Mouse (Mus musculus): ENCODE measurements around the gene Tmem120a. TPM values are rescaled to one million over a fixed set of nuclear protein-coding genes. Genes with fewer than 3 reads are reported as not detected.

Tmem120a gene
- total RNA-seq, 2 experiments from 2014 or later = 15.9 to 17.4 TPM

Small RNAs within 50 kb of the gene (microRNA-seq; reads per million reads assigned to microRNA genes)
- gene Mir7034 = 1.3 to 1.7 reads per million in 2 experiments

Other genes starting within 250 kb of the Tmem120a start
- 10 to 100 TPM; 66.9 to 72.0 TPM for gene Hip1, start 199.3 kb downstream of the Tmem120a start, total RNA-seq (2021)
- gene Ccl26, start 180.9 kb downstream of the Tmem120a start, total RNA-seq (2021) = not detected
- gene Ccl24, start 171.4 kb downstream of the Tmem120a start, total RNA-seq (2021) = not detected
- gene Rhbdd2, start 111.8 kb downstream of the Tmem120a start, total RNA-seq (2021) = 10 to 100 TPM; 84.9 to 87.5 TPM
- 10 to 100 TPM; 81.0 to 81.1 TPM for gene Por, start 74.4 kb downstream of the Tmem120a start, total RNA-seq (2021)
- gene Styxl1, start 33.9 kb upstream of the Tmem120a start, total RNA-seq (2021) = not detected
- 100 to 1,000 TPM; 472 to 478 TPM for gene Mdh2, start 34.0 kb upstream of the Tmem120a start, total RNA-seq (2021)
- 10 to 100 TPM; 95.2 to 95.9 TPM for gene Srrm3, start 62.4 kb upstream of the Tmem120a start, total RNA-seq (2021)
- 1 to 10 TPM; 6.9 to 9.4 TPM for gene Hspb1, start 143.5 kb upstream of the Tmem120a start, total RNA-seq (2021)
- 1,000 to 10,000 TPM; 1,469 to 1,528 TPM for gene Ywhag, start 190.2 kb upstream of the Tmem120a start, total RNA-seq (2021)
- gene Ssc4d, start 230.1 kb upstream of the Tmem120a start, total RNA-seq (2021) = 1 to 10 TPM; 1.4 to 1.5 TPM
- gene Zp3, start 235.7 kb upstream of the Tmem120a start, total RNA-seq (2021) = not detected

All from left cerebral cortex, postnatal 14 days (tissue).